Mouse (Mus musculus) liver, embryonic 13.5 days (tissue): Measurements from ENCODE around the gene Plod3. TPM values are rescaled to one million over a fixed set of nuclear protein-coding genes. Genes with fewer than 3 reads are reported as not detected.

ENCODE experiments used
- ATAC-seq: fragments of 200-750 bp; cut with Nextera tagmentation; 2 replicates; pipeline ENCODE4 v1.8.0; 2017; ENCODE audit warnings: low read depth, mild to moderate bottlenecking, moderate number of reproducible peaks, moderate library complexity
- DNase-seq: peaks from one replicate; pipeline ENCODE4 v3.0.0; 2022
- H3K27ac ChIP-seq: fragments of 300-500 bp; sonication (generic); 2 replicates; pipeline ENCODE4 v1.5.1; 2015; ENCODE audit warnings: moderate library complexity, mild to moderate bottlenecking, inconsistent platforms
- H3K27me3 ChIP-seq: fragments of 300-500 bp; sonication (generic); 2 replicates; pipeline ENCODE4 v1.6.1; 2015; ENCODE audit warnings: mild to moderate bottlenecking, inconsistent platforms
- H3K36me3 ChIP-seq: fragments of 300-500 bp; sonication (generic); 2 replicates; pipeline ENCODE4 v1.6.1; 2015; ENCODE audit warnings: mild to moderate bottlenecking, inconsistent platforms
- H3K4me1 ChIP-seq: fragments of 300-500 bp; sonication (generic); replicated peaks from 2 replicates; pipeline ENCODE4 v1.6.1; 2015; ENCODE audit warnings: inconsistent platforms
- H3K4me2 ChIP-seq: fragments of 300-500 bp; sonication (generic); 2 replicates; pipeline ENCODE4 v1.6.1; 2015; ENCODE audit warnings: inconsistent platforms, mild to moderate bottlenecking, moderate library complexity
- H3K4me3 ChIP-seq: fragments of 300-500 bp; sonication (generic); replicated peaks from 2 replicates; pipeline ENCODE4 v1.5.1; 2015; ENCODE audit warnings: mild to moderate bottlenecking, inconsistent platforms
- H3K9ac ChIP-seq: fragments of 300-500 bp; sonication (generic); 2 replicates; pipeline ENCODE4 v1.6.1; 2015; ENCODE audit warnings: mild to moderate bottlenecking, inconsistent platforms
- H3K9me3 ChIP-seq: fragments of 300-500 bp; sonication (generic); replicated peaks from 2 replicates; pipeline ENCODE4 v1.6.1; 2016; ENCODE audit warnings: inconsistent platforms
- WGBS: fragments of 180-500 bp; shearing (Covaris S2); methylation state at CpG from one replicate; pipeline ENCODE4 v1.1.7; 2015; ENCODE audit not compliant: insufficient replicate concordance; 5-methylcytosine and 5-hydroxymethylcytosine counted together
- polyA plus RNA-seq: library from polyadenylated mRNA; unstranded; fragments of >200 nt; fragmentation: Nextera tagmentation; extraction: Ambion mirVana; gene quantifications from 2 replicates; pipeline ENCODE4 v1.2.1, GENCODE M21; 2015

Plod3 gene
- polyA plus RNA-seq, 1 experiment from 2014 or later: 12.8 TPM

GRCm38 (mm10) chr5:136965210-136965609, 21.6 kb upstream of the Plod3 start:
- Histone ChIP-seq H3K9me3 (no peaks in the 10 kb centered on the region), H3K36me3 (peaks cover 41% of the 10 kb centered on the region), H3K27ac (peak overlapping the region; percentile 94), H3K27me3 (no peaks in the 10 kb centered on the region), H3K9ac (peak overlapping the region; percentile 67), H3K4me3 (peak overlapping the region; percentile 21), H3K4me2 (peak overlapping the region; percentile 61), H3K4me1 (peaks cover 61% of the 10 kb centered on the region)
- DNase-seq: peak; percentile 84
- 38% methylated on average over 9 of the region's 9 CpGs for WGBS
- ATAC-seq: peak; percentile 85

GRCm38 (mm10) chr5:136965686-136966085, 21.1 kb upstream of the Plod3 start:
- Histone ChIP-seq H3K4me3 (peak overlapping the region; percentile 21), H3K27ac (peak overlapping the region; percentile 94), H3K36me3 (peaks cover 41% of the 10 kb centered on the region), H3K27me3 (no peaks in the 10 kb centered on the region), H3K4me2 (peak overlapping the region; percentile 61), H3K4me1 (peaks cover 61% of the 10 kb centered on the region), H3K9me3 (no peaks in the 10 kb centered on the region), H3K9ac (peak overlapping the region; percentile 67)
- WGBS: 69% methylated on average over 8 of the region's 8 CpGs
- ATAC-seq: peak; percentile 28
- no peak for DNase-seq

GRCm38 (mm10) chr5:136966331-136966730, 20.5 kb upstream of the Plod3 start, which contains the start of gene Cldn15:
Cldn15 (plus strand) TSS chr5:136966616.
- H3K36me3 ChIP-seq: peaks cover 41% of the 10 kb centered on the region
- no peaks in the 10 kb centered on the region for H3K27me3 ChIP-seq
- peak within 1 kb of the TSS; percentile 67 for H3K9ac ChIP-seq
- peak within 1 kb of the TSS; percentile 21 for H3K4me3 ChIP-seq
- DNase-seq (no peak), ATAC-seq (no peak)
- H3K9me3 ChIP-seq: no peaks in the 10 kb centered on the region
- H3K27ac ChIP-seq: peak within 1 kb of the TSS; percentile 94
- WGBS: 50% methylated on average over 6 of the region's 6 CpGs
- peak within 1 kb of the TSS; percentile 61 for H3K4me2 ChIP-seq
- H3K4me1 ChIP-seq: peaks cover 54% of the 10 kb centered on the region

GRCm38 (mm10) chr5:136966861-136967455, 19.9 kb upstream of the Plod3 start:
- Histone ChIP-seq H3K4me1 (peaks cover 49% of the 10 kb centered on the region), H3K4me2 (peak overlapping the region; percentile 17; the same call in 1 of the 2 replicates), H3K27me3 (no peaks in the 10 kb centered on the region), H3K9me3 (no peaks in the 10 kb centered on the region), H3K4me3 (no peak overlapping the region), H3K9ac (peak overlapping the region; percentile 67; the same call in 1 of the 2 replicates), H3K27ac (peak overlapping the region; percentile 94), H3K36me3 (peaks cover 41% of the 10 kb centered on the region)
- WGBS: 83% methylated on average over 4 of the region's 4 CpGs
- DNase-seq (no peak), ATAC-seq (no peak)

- DNase-seq (no peak), ATAC-seq (no peak)
- peaks cover 41% of the 10 kb centered on the region for H3K36me3 ChIP-seq
- WGBS: 72% methylated on average over 10 of the region's 10 CpGs
- H3K27me3 ChIP-seq: no peaks in the 10 kb centered on the region
- no peak overlapping the region for H3K9ac ChIP-seq
- no peak overlapping the region for H3K4me2 ChIP-seq
- no peaks in the 10 kb centered on the region for H3K9me3 ChIP-seq
- H3K27ac ChIP-seq: peak overlapping the region; percentile 94
- no peak overlapping the region for H3K4me3 ChIP-seq
- H3K4me1 ChIP-seq: peaks cover 49% of the 10 kb centered on the region
These were observed 19.2 kb upstream of the Plod3 start for GRCm38 (mm10) chr5:136967592-136967991.

- H3K27ac ChIP-seq: no peak overlapping the region
- 47% methylated on average over 1 of the region's 1 CpGs for WGBS
- peaks cover 3% of the 10 kb centered on the region; the same call in 1 of the 2 replicates for H3K27me3 ChIP-seq
- H3K4me3 ChIP-seq: no peak overlapping the region
- H3K4me1 ChIP-seq: peaks cover 18% of the 10 kb centered on the region
- ATAC-seq (peak; percentile 67), DNase-seq (peak; percentile 69)
- no peak overlapping the region for H3K9ac ChIP-seq
- H3K9me3 ChIP-seq: no peaks in the 10 kb centered on the region
- H3K36me3 ChIP-seq: peaks cover 12% of the 10 kb centered on the region
- no peak overlapping the region for H3K4me2 ChIP-seq
These were observed 16.1 kb upstream of the Plod3 start for GRCm38 (mm10) chr5:136970703-136971102.

GRCm38 (mm10) chr5:136973670-136974069, 13.1 kb upstream of the Plod3 start:
- H3K9ac ChIP-seq: no peak overlapping the region
- no peak for DNase-seq
- no peak for ATAC-seq
- no peak overlapping the region for H3K4me3 ChIP-seq
- H3K4me1 ChIP-seq: no peaks in the 10 kb centered on the region; the same call in 1 of the 2 replicates
- H3K27ac ChIP-seq: no peak overlapping the region
- H3K4me2 ChIP-seq: no peak overlapping the region
- WGBS: 23% methylated on average over 8 of the region's 8 CpGs
- H3K27me3 ChIP-seq: peaks cover 3% of the 10 kb centered on the region; the same call in 1 of the 2 replicates
- H3K9me3 ChIP-seq: no peaks in the 10 kb centered on the region
- H3K36me3 ChIP-seq: no peaks in the 10 kb centered on the region

GRCm38 (mm10) chr5:136977769-136978168, 9.1 kb upstream of the Plod3 start:
- peaks cover 3% of the 10 kb centered on the region; the same call in 1 of the 2 replicates for H3K27me3 ChIP-seq
- peaks cover 15% of the 10 kb centered on the region for H3K36me3 ChIP-seq
- DNase-seq (no peak), ATAC-seq (no peak)
- no peaks in the 10 kb centered on the region for H3K4me1 ChIP-seq
- no peak overlapping the region for H3K4me2 ChIP-seq
- no peak overlapping the region for H3K4me3 ChIP-seq
- no peak overlapping the region for H3K27ac ChIP-seq
- no peaks in the 10 kb centered on the region for H3K9me3 ChIP-seq
- H3K9ac ChIP-seq: no peak overlapping the region
- WGBS: 36% methylated on average over 4 of the region's 4 CpGs

GRCm38 (mm10) chr5:136979762-136980161, 7.1 kb upstream of the Plod3 start:
- H3K4me1 ChIP-seq: no peaks in the 10 kb centered on the region
- 67% methylated on average over 2 of the region's 2 CpGs for WGBS
- H3K27ac ChIP-seq: no peak overlapping the region
- no peak for DNase-seq
- no peaks in the 10 kb centered on the region for H3K9me3 ChIP-seq
- ATAC-seq: no peak
- H3K4me2 ChIP-seq: no peak overlapping the region
- no peaks in the 10 kb centered on the region for H3K27me3 ChIP-seq
- H3K9ac ChIP-seq: no peak overlapping the region
- no peak overlapping the region for H3K4me3 ChIP-seq
- peaks cover 15% of the 10 kb centered on the region for H3K36me3 ChIP-seq

GRCm38 (mm10) chr5:136980974-136981373, 5.8 kb upstream of the Plod3 start:
- Histone ChIP-seq H3K27me3 (no peaks in the 10 kb centered on the region), H3K9ac (no peak overlapping the region), H3K36me3 (peaks cover 15% of the 10 kb centered on the region), H3K4me3 (no peak overlapping the region), H3K4me2 (no peak overlapping the region), H3K4me1 (peaks cover 5% of the 10 kb centered on the region), H3K27ac (no peak overlapping the region), H3K9me3 (no peaks in the 10 kb centered on the region)
- ATAC-seq (no peak), DNase-seq (no peak)
- WGBS: 70% methylated on average over 8 of the region's 8 CpGs

GRCm38 (mm10) chr5:136982338-136982930, 4.4 kb upstream of the Plod3 start:
- peaks cover 15% of the 10 kb centered on the region for H3K36me3 ChIP-seq
- no peak overlapping the region for H3K4me3 ChIP-seq
- DNase-seq (no peak), ATAC-seq (no peak)
- peaks cover 10% of the 10 kb centered on the region for H3K4me1 ChIP-seq
- no peaks in the 10 kb centered on the region for H3K27me3 ChIP-seq
- H3K4me2 ChIP-seq: no peak overlapping the region
- no peaks in the 10 kb centered on the region for H3K9me3 ChIP-seq
- WGBS: 50% methylated on average over 15 of the region's 16 CpGs
- H3K27ac ChIP-seq: no peak overlapping the region
- H3K9ac ChIP-seq: no peak overlapping the region

GRCm38 (mm10) chr5:136984828-136985227, 2.0 kb upstream of the Plod3 start:
- Histone ChIP-seq H3K36me3 (peaks cover 23% of the 10 kb centered on the region), H3K4me2 (no peak overlapping the region), H3K27me3 (no peaks in the 10 kb centered on the region), H3K27ac (no peak overlapping the region), H3K9me3 (no peaks in the 10 kb centered on the region), H3K4me1 (peaks cover 23% of the 10 kb centered on the region), H3K4me3 (no peak overlapping the region), H3K9ac (no peak overlapping the region)
- ATAC-seq: no peak
- WGBS: 60% methylated on average over 14 of the region's 14 CpGs
- DNase-seq: no peak
